Mouse (Mus musculus): ENCODE measurements around the gene Art3. TPM values are rescaled to one million over a fixed set of nuclear protein-coding genes. Genes with fewer than 3 reads are reported as not detected.
A peak's percentile ranks its signal among the peaks of the same experiment; 100 is the strongest.

Art3 gene
- polyA plus RNA-seq, 1 experiment from 2014 or later = 2.5 TPM

GRCm38 (mm10) chr5:92457410-92457809, 125.8 kb downstream of the Art3 start:
- no peaks in the 10 kb centered on the region for H3K27me3 ChIP-seq (replicated peaks; ENCODE audit: control insufficient read depth, insufficient read depth, low read length)
- no peaks in the 10 kb centered on the region for H3K9me3 ChIP-seq (ENCODE audit: control insufficient read depth, low read length)
- H3K27ac ChIP-seq (ENCODE audit: low read depth) = no peak overlapping the region
- 75% methylated on average over 2 of the region's 2 CpGs for WGBS
- ATAC-seq (replicated peaks; ENCODE audit: low FRiP score, low TSS enrichment, low read depth) (no peak), DNase-seq (ENCODE audit: low spot score) (no peak)
- no peak overlapping the region for H3K4me2 ChIP-seq (ENCODE audit: low read length)
- H3K36me3 ChIP-seq (ENCODE audit: control insufficient read depth, insufficient read depth, low read length) = peaks cover 40% of the 10 kb centered on the region
- no peak overlapping the region for H3K9ac ChIP-seq (ENCODE audit: low read length)
- no peaks in the 10 kb centered on the region for H3K4me1 ChIP-seq (replicated peaks; ENCODE audit: control insufficient read depth, insufficient read depth, low read length)
- H3K4me3 ChIP-seq (ENCODE audit: low read depth, low read length) = no peak overlapping the region

DNA sequence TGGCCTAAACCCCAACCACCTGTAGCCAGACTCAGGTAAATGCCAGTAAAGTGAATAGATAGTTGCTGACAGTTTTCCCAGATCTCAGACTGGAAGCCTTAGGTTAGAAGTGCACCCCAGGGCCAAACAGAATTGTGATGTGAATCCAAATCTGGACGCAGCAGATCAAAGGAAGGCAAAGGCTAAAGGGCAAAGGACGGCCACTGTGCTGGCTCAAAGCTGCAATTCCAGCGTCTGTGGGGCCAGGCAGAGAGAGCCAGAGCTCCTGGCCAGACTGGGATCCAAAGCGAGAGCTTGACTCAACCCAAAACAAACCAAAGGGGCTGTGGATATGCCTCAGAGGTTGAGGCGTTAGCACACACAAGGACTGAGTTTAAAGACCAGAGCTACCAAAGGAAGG, 127.1 kb downstream of the Art3 start:
- Histone ChIP-seq H3K9ac (ENCODE audit: low read length) (no peak overlapping the region), H3K4me3 (ENCODE audit: low read depth, low read length) (no peak overlapping the region), H3K27me3 (replicated peaks; ENCODE audit: control insufficient read depth, insufficient read depth, low read length) (no peaks in the 10 kb centered on the region), H3K36me3 (ENCODE audit: control insufficient read depth, insufficient read depth, low read length) (peaks cover 29% of the 10 kb centered on the region), H3K9me3 (ENCODE audit: control insufficient read depth, low read length) (no peaks in the 10 kb centered on the region), H3K4me1 (replicated peaks; ENCODE audit: control insufficient read depth, insufficient read depth, low read length) (no peaks in the 10 kb centered on the region), H3K27ac (ENCODE audit: low read depth) (no peak overlapping the region), H3K4me2 (ENCODE audit: low read length) (no peak overlapping the region)
- ATAC-seq (replicated peaks; ENCODE audit: low FRiP score, low TSS enrichment, low read depth) (no peak), DNase-seq (ENCODE audit: low spot score) (no peak)
- WGBS = 53% methylated on average over 5 of the region's 5 CpGs

- H3K4me2 ChIP-seq (ENCODE audit: low read length) = no peak overlapping the region
- H3K4me1 ChIP-seq (replicated peaks; ENCODE audit: control insufficient read depth, insufficient read depth, low read length) = no peaks in the 10 kb centered on the region
- H3K9ac ChIP-seq (ENCODE audit: low read length) = no peak overlapping the region
- no peak overlapping the region for H3K27ac ChIP-seq (ENCODE audit: low read depth)
- no peaks in the 10 kb centered on the region for H3K27me3 ChIP-seq (replicated peaks; ENCODE audit: control insufficient read depth, insufficient read depth, low read length)
- no peak overlapping the region for H3K4me3 ChIP-seq (ENCODE audit: low read depth, low read length)
- no peaks in the 10 kb centered on the region for H3K9me3 ChIP-seq (ENCODE audit: control insufficient read depth, low read length)
- H3K36me3 ChIP-seq (ENCODE audit: control insufficient read depth, insufficient read depth, low read length) = peaks cover 18% of the 10 kb centered on the region; the same call in 1 of the 2 replicates
- DNase-seq (ENCODE audit: low spot score) (peak; percentile 75), ATAC-seq (replicated peaks; ENCODE audit: low FRiP score, low TSS enrichment, low read depth) (no peak)
- WGBS = 29% methylated on average over 5 of the region's 5 CpGs
These were observed 129.7 kb downstream of the Art3 start for GRCm38 (mm10) chr5:92461321-92461720.

Small RNA genes lying within 50 kb of the gene (microRNA-seq; reads per million reads assigned to microRNA genes)
- not detected for gene Mir6415

Other genes starting within 250 kb of the Art3 start
- gene G3bp2, start 248.1 kb upstream of the Art3 start, polyA plus RNA-seq (2014; fragmentation: Nextera tagmentation; extraction: Ambion mirVana) = 192 and 202 TPM in 2 replicates
- 30.8 and 31.5 TPM in 2 replicates for gene Uso1, start 193.9 kb upstream of the Art3 start, polyA plus RNA-seq (2014; fragmentation: Nextera tagmentation; extraction: Ambion mirVana)
- gene U90926, start 116.4 kb upstream of the Art3 start, polyA plus RNA-seq (2014; fragmentation: Nextera tagmentation; extraction: Ambion mirVana) = not detected in 2 replicates
- gene Ppef2, start 75.5 kb upstream of the Art3 start, polyA plus RNA-seq (2014; fragmentation: Nextera tagmentation; extraction: Ambion mirVana) = 1.5 and 2.0 TPM in 2 replicates
- 22.5 and 23.5 TPM in 2 replicates for gene Naaa, start 53.7 kb upstream of the Art3 start, polyA plus RNA-seq (2014; fragmentation: Nextera tagmentation; extraction: Ambion mirVana)
- 47.4 and 51.3 TPM in 2 replicates for gene Sdad1, start 21.3 kb upstream of the Art3 start, polyA plus RNA-seq (2014; fragmentation: Nextera tagmentation; extraction: Ambion mirVana)
- gene Cxcl9, start 3.7 kb upstream of the Art3 start, polyA plus RNA-seq (2014; fragmentation: Nextera tagmentation; extraction: Ambion mirVana) = not detected in 2 replicates
- 1.9 and 3.3 TPM in 2 replicates for gene Cxcl10, start 17.1 kb downstream of the Art3 start, polyA plus RNA-seq (2014; fragmentation: Nextera tagmentation; extraction: Ambion mirVana)
- 57.2 and 62.6 TPM in 2 replicates for gene Nup54, start 103.4 kb downstream of the Art3 start, polyA plus RNA-seq (2014; fragmentation: Nextera tagmentation; extraction: Ambion mirVana)
- 11.1 and 11.8 TPM in 2 replicates for gene Scarb2, start 175.0 kb downstream of the Art3 start, polyA plus RNA-seq (2014; fragmentation: Nextera tagmentation; extraction: Ambion mirVana)
- not detected in 2 replicates for gene Fam47e, start 223.2 kb downstream of the Art3 start, polyA plus RNA-seq (2014; fragmentation: Nextera tagmentation; extraction: Ambion mirVana)

Measured in intestine, embryonic 14.5 days (tissue).